Mouse (Mus musculus): ENCODE measurements at regions not wholly inside any gene's neighbourhood (a gene's known extent, or its start where the extent isn't known, plus 50 kb on each side); places are given as distances from the start of the nearest gene placed in this dataset.

GRCm38 (mm10) chr11:19262832-19263231 is 244.0 kb upstream of the Meis1 start:
- TF ChIP-seq CTCF (conservative IDR thresholded peaks at IDR 0.05; ENCODE audit: low read length) (no peak), NANOG (IDR thresholded peaks at IDR 0.05; ENCODE audit: borderline replicate concordance, low read length) (no peak)

Data from E14TG2a.4 (cell line).